Mouse (Mus musculus): Measurements from ENCODE around the gene Maml1. TPM values are rescaled to one million over a fixed set of nuclear protein-coding genes. Genes with fewer than 3 reads are reported as not detected.

The Maml1 gene
- total and polyA plus RNA-seq, 2 experiments from 2014 or later = 1.6 to 10.8 TPM

DNA sequence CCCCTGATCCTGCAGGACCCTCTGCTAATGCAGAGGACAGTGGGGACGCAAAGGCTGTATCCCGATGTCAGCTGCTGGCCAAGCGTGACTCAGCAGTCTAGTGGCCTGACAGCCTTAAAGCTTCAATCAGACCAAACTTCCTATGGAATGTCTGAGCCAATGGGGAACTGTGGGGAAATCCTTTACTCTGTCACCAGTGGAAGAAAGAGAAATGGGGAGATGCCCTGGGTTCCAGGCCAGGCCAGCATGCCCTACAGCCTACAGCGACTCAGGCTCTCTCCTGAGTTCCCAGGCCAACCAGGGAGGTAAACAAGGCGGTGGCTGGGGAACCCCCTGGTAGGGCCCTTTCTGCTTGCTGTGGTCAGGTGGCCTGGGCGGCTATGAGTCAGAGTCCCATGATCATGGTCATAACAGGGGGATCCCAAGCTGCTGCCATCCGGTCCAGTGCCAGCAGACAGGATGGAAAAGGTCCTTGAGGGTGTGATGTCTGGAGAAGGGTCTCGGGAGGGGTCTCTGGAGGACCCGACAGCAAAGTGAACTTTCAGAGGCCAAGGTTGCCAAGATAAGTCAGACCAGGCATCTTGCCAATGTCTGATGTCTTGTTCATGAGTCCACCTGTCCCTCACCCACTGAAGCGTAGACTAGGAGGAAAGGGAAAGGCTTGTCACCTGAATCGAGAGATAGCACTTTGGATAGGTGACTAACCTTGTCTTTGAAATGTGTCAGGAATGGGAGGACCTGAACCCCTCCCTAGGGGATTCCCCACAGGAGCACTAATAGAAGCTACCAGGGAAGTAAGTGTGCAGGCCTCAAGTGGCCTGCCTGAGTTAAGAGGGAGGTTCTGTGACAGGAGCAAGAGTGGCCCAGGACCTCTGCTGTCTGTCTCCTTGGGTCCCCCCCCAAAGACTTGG lies 79.0 kb downstream of the Maml1 start:
- Histone ChIP-seq H3K4me3 (ENCODE audit: low read depth, low read length) (no peak overlapping the region), H3K4me2 (ENCODE audit: low read depth) (no peak overlapping the region), H3K36me3 (ENCODE audit: insufficient read depth) (no peaks in the 10 kb centered on the region), H3K9ac (no peak overlapping the region), H3K27me3 (ENCODE audit: insufficient read depth, low read length) (no peaks in the 10 kb centered on the region), H3K9me3 (ENCODE audit: low read length) (no peaks in the 10 kb centered on the region), H3K4me1 (ENCODE audit: insufficient read depth) (peaks cover 15% of the 10 kb centered on the region; the same call in 1 of the 2 replicates), H3K27ac (ENCODE audit: low read depth, low read length) (no peak overlapping the region)
- no peak for TF ChIP-seq CTCF (IDR thresholded peaks at IDR 0.05; ENCODE audit: low read depth)
- ATAC-seq (no peak), DNase-seq (no peak)
- WGBS = 62% methylated on average over 11 of the region's 11 CpGs

DNA sequence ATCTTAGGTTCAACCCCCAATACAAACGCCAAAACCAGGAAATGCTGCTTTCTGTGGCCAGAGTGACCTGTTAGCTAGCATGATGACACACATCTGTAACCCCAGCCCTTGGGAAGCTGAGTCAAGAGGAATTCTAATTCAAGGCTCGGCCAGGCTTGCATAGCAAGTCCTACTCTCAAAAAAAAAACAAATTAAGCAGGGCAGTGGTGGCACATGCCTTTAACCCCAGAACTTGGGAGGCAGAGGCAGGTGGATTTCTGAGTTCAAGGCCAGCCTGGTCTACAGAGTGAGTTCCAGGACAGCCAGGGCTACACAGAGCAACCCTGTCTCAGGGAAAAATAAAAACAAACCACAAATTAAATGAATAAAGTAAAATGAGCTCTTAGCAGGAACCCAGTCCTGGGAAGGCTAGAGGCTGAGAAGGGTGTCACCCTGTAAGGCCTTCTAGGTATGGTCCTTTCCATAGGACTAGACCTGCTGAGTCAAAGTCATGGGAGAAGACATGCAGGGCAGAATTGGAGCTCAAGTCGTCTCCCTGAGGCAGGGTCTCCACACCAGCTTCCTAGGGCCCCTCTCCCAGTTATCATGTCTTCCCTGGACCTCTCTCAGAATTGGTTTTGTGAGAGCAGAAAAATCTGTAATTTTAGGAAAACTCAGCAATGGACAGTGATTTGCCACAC lies 79.9 kb downstream of the Maml1 start:
- no peaks in the 10 kb centered on the region for H3K9me3 ChIP-seq (ENCODE audit: low read length)
- ATAC-seq = no peak
- DNase-seq = no peak
- no peak overlapping the region for H3K4me2 ChIP-seq (ENCODE audit: low read depth)
- H3K4me1 ChIP-seq (ENCODE audit: insufficient read depth) = peaks cover 15% of the 10 kb centered on the region; the same call in 1 of the 2 replicates
- no peak for TF ChIP-seq CTCF (IDR thresholded peaks at IDR 0.05; ENCODE audit: low read depth)
- peaks cover 6% of the 10 kb centered on the region; the same call in 1 of the 2 replicates for H3K36me3 ChIP-seq (ENCODE audit: insufficient read depth)
- H3K9ac ChIP-seq = no peak overlapping the region
- H3K27me3 ChIP-seq (ENCODE audit: insufficient read depth, low read length) = no peaks in the 10 kb centered on the region
- no peak overlapping the region for H3K4me3 ChIP-seq (ENCODE audit: low read depth, low read length)
- WGBS = 74% methylated on average over 3 of the region's 3 CpGs
- H3K27ac ChIP-seq (ENCODE audit: low read depth, low read length) = no peak overlapping the region

DNA sequence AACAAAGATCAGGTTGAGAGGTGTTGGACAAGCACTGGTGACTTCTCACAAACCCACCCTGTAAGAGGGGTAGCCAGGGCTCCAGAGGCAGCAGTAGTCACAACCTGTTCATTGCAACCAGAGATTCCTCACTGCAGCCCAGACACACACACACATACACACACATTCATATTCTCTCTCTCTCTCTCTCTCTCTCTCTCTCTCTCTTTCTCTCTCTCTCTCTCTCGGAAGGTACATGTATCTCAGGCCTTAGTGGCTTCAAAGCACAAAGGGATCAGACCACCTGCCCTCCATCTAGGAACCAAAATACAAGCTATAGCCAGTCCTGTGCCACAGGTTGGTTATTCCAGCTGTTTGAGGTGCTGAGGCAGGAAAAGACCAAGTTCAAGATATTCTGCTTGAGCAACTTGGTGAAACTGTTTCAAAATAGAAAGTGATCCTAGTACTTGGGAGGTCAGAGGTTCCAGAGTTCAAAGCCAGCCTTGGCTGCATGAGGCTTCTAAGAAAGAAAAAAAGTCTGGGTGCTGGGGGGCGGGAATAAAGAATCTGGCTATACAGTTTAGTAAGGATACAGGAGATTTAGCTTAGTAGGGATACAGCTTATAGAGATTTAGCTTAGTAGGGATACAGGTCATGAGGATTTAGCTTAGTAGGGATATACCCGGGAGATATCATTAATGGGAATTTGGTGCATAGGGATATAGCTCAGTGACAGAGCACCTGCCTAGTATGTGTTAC lies 80.6 kb downstream of the Maml1 start:
- H3K27me3 ChIP-seq (ENCODE audit: insufficient read depth, low read length) = no peaks in the 10 kb centered on the region
- no peak for TF ChIP-seq CTCF (IDR thresholded peaks at IDR 0.05; ENCODE audit: low read depth)
- peak overlapping the region; percentile 99 for H3K4me3 ChIP-seq (ENCODE audit: low read depth, low read length)
- peak overlapping the region; percentile 59 for H3K4me2 ChIP-seq (ENCODE audit: low read depth)
- 94% methylated on average over 3 of the region's 3 CpGs for WGBS
- H3K36me3 ChIP-seq (ENCODE audit: insufficient read depth) = peaks cover 12% of the 10 kb centered on the region
- H3K9me3 ChIP-seq (ENCODE audit: low read length) = no peaks in the 10 kb centered on the region
- H3K27ac ChIP-seq (ENCODE audit: low read depth, low read length) = peak overlapping the region; percentile 99
- peaks cover 15% of the 10 kb centered on the region; the same call in 1 of the 2 replicates for H3K4me1 ChIP-seq (ENCODE audit: insufficient read depth)
- ATAC-seq = no peak
- H3K9ac ChIP-seq = peak overlapping the region; percentile 100; the same call in 1 of the 2 replicates
- DNase-seq = no peak

DNA sequence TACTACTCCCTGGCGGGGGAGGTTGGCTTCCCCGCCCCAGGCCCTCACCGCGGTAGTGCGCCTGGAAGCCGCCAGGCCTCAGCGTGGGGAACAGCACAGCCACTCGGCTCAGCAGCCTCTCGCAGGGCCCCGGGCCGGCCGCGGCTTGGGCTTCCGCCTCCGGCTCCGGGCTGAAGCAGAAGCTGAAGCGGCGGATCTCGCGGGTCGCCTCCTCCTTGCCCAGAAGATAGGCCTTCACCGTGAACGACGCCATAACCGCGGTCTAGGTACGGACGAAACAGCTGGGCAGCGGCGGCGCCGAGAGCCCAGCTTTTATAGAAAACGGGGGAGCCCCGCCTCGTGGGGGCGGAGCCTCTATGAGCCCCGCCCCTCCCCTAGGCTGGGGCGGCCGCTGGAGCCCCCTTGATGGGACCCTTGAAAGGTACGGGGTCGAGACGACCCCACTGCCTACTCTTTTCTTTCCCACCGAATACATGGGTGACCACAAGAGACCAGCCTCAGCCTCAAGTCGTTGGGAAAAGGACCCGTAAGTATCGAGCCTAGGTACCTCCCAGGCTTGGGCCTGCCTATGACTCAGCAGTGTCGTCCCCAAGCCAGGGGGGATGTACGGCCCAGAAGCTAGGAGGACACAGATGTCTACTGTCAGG lies 81.5 kb downstream of the Maml1 start, which contains the start of the genes Sqstm1 and Mgat4b:
Gene Sqstm1, minus strand, starts transcription at position 323 of the 647 bp plus-strand sequence.
Gene Mgat4b, plus strand, starts transcription at position 386 of the 647 bp plus-strand sequence.
- H3K4me3 ChIP-seq (ENCODE audit: low read depth, low read length) = peak within 1 kb of the TSS; percentile 99
- peak within 1 kb of the TSS; percentile 99 for H3K27ac ChIP-seq (ENCODE audit: low read depth, low read length)
- H3K27me3 ChIP-seq (ENCODE audit: insufficient read depth, low read length) = no peaks in the 10 kb centered on the region
- H3K36me3 ChIP-seq (ENCODE audit: insufficient read depth) = peaks cover 20% of the 10 kb centered on the region
- WGBS = 1% methylated on average over 48 of the region's 48 CpGs
- peak; percentile 30; the same call in 1 of the 2 replicates for TF ChIP-seq CTCF (IDR thresholded peaks at IDR 0.05; ENCODE audit: low read depth)
- peak within 1 kb of the TSS; percentile 59 for H3K4me2 ChIP-seq (ENCODE audit: low read depth)
- H3K4me1 ChIP-seq (ENCODE audit: insufficient read depth) = peaks cover 15% of the 10 kb centered on the region; the same call in 1 of the 2 replicates
- peak; percentile 90 for DNase-seq
- H3K9ac ChIP-seq = peak within 1 kb of the TSS; percentile 100
- no peaks in the 10 kb centered on the region for H3K9me3 ChIP-seq (ENCODE audit: low read length)
- peak; percentile 73 for ATAC-seq

DNA sequence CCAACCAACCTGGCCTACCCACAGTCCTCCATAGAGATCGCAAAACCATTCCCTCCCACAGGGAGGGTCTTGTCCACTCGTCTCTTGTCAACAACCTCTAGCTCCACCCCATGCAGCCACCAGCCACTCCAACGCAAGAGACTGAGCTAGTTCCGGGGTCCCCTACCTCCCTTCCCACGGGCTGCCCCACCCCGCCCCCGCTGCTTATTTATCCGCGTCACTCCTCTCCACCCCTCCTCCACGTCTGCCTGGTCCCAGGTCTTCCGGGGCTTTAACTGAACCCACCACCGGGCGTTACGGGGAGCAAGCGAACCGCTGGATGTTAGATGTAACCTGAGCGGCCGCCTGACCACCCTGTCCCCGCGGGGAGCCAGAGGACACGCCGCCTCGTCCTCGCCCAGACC lies 82.0 kb downstream of the Maml1 start:
- DNase-seq = peak; percentile 94
- H3K27ac ChIP-seq (ENCODE audit: low read depth, low read length) = peak overlapping the region; percentile 99
- ATAC-seq = peak; percentile 96

DNA sequence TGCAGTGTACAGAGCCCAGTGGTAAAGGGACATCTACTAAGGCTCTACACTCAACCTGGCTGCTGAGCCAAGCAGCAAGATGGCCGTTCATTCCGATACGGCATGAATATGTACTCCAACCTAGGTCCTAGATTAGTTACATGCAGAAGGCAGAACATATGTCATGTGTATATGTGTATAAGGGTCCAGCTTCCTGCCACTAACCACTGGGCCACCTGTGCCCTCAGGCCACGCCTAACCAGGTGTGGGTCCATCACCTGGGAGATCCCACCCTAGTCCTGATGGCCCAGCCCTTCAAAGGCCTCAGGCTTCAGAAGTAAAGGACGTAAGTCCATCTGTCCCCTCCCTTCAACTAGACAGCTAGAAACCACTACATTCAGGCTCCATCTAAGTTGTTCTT lies 84.1 kb downstream of the Maml1 start:
- no peak for TF ChIP-seq CTCF (IDR thresholded peaks at IDR 0.05; ENCODE audit: low read depth)
- H3K4me1 ChIP-seq (ENCODE audit: insufficient read depth) = peaks cover 12% of the 10 kb centered on the region; the same call in 1 of the 2 replicates
- H3K9me3 ChIP-seq (ENCODE audit: low read length) = no peaks in the 10 kb centered on the region
- no peak overlapping the region for H3K4me3 ChIP-seq (ENCODE audit: low read depth, low read length)
- H3K9ac ChIP-seq = no peak overlapping the region
- DNase-seq = no peak
- H3K36me3 ChIP-seq (ENCODE audit: insufficient read depth) = peaks cover 44% of the 10 kb centered on the region
- 98% methylated on average over 5 of the region's 5 CpGs for WGBS
- ATAC-seq = no peak
- no peak overlapping the region for H3K4me2 ChIP-seq (ENCODE audit: low read depth)
- no peak overlapping the region for H3K27ac ChIP-seq (ENCODE audit: low read depth, low read length)
- H3K27me3 ChIP-seq (ENCODE audit: insufficient read depth, low read length) = no peaks in the 10 kb centered on the region

More for the DNA sequence above, 82.0 kb downstream of the Maml1 start:
- Histone ChIP-seq H3K4me3 (ENCODE audit: low read depth, low read length) (peak overlapping the region; percentile 99), H3K36me3 (ENCODE audit: insufficient read depth) (peaks cover 26% of the 10 kb centered on the region), H3K4me2 (ENCODE audit: low read depth) (peak overlapping the region; percentile 59), H3K4me1 (ENCODE audit: insufficient read depth) (peaks cover 12% of the 10 kb centered on the region; the same call in 1 of the 2 replicates), H3K27me3 (ENCODE audit: insufficient read depth, low read length) (no peaks in the 10 kb centered on the region), H3K9me3 (ENCODE audit: low read length) (no peaks in the 10 kb centered on the region), H3K9ac (peak overlapping the region; percentile 100)
- under 1% methylated on average over 24 of the region's 24 CpGs for WGBS
- no peak for TF ChIP-seq CTCF (IDR thresholded peaks at IDR 0.05; ENCODE audit: low read depth)

Data from forebrain, postnatal 0 days (tissue).